Mouse (Mus musculus) erythroblast, embryonic 14.5 days (primary cell): ENCODE measurements around the gene Foxn1.

ENCODE experiments used
- GATA1 ChIP-seq: IDR thresholded peaks from 2 replicates; pipeline ENCODE4 v1.6.1; 2012; ENCODE audit warnings: low read length, inconsistent platforms, mixed read lengths
- TAL1 ChIP-seq: IDR thresholded peaks from 3 replicates; pipeline ENCODE4 v1.6.1; 2012; ENCODE audit warnings: low read length, inconsistent platforms, mixed read lengths

DNA sequence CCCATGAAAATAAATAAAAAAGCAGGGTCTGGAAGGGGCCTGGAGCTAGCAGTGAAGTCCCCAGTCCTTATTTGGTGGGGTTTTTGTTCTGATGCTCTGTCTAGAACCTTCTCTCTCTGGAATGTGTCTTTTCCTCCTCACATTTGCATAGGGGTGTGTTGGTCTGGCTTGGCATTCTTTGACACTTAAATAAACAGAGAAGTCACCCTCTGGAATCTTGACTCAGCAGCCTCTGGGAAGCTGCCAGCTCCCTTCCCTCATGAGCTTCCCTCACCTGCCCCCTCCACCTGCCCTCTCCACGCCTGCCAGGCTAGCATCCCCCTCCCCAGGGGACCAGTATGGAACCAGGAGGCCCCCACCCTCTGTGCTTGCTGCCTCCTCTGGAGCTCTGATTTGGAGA, 16.0 kb downstream of the Foxn1 start:
- TF ChIP-seq GATA1 (no peak), TAL1 (no peak)
